15 mouse cellular contexts compared by ENCODE assay signal in the genomic region with DNA sequence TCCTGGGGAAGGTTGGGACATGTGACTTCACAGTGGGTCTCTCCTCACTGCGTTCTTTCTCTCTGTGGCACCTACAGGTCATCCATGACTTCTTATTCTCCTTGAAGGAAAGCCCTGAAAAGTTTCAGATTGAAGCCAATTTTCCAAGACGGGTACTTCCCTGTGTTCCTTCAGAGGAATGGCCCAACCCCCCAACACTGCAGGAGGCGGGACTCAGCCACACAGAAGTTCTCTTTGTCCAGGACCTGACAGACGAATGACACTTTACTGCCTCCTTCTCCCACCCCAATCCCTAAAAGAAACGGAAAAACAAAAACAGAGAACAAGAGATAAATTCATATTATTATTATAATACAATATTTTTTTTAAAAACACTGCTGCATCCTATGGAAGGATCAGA. TPM values are rescaled to one million over a fixed set of nuclear protein-coding genes. Genes with fewer than 3 reads are reported as not detected.
"Had no signal": no experiment of that assay in that cellular context is flagged by ENCODE, and none has a peak within 500 bp of the region (broad histone marks: within the 10 kb centered on the region; RNA-seq: fewer than 3 reads in every experiment).

No protein-coding gene starts in this region.

- DNase-seq: kidney, adult 11 months; kidney, postnatal 14 days; lung, adult 2 months; lung, postnatal 10 days; right cerebral cortex, postnatal 25 days; thymus, adult 2 months; thymus, postnatal 25 days had no signal

- H3K4me1 ChIP-seq: limb, embryonic 10.5 days; liver, embryonic 15.5 days; megakaryocyte, embryonic 14.5 days; midbrain, embryonic 13.5 days had no signal

- H3K9me3 ChIP-seq: limb, embryonic 10.5 days; liver, embryonic 15.5 days; megakaryocyte, embryonic 14.5 days; midbrain, embryonic 13.5 days had no signal

- H3K4me3 ChIP-seq: left cerebral cortex, adult 2 months; limb, embryonic 10.5 days; liver, embryonic 15.5 days; megakaryocyte, embryonic 14.5 days; midbrain, embryonic 13.5 days had no signal

- H3K27me3 ChIP-seq: liver, embryonic 15.5 days; megakaryocyte, embryonic 14.5 days; midbrain, embryonic 13.5 days had no signal

- H3K9ac ChIP-seq: liver, embryonic 15.5 days; midbrain, embryonic 13.5 days had no signal

- H3K4me2 ChIP-seq: liver, embryonic 11.5 days; liver, embryonic 15.5 days; midbrain, embryonic 13.5 days had no signal

- H3K27ac ChIP-seq: hindbrain, postnatal 0 days; left cerebral cortex, adult 2 months; limb, embryonic 10.5 days; liver, embryonic 15.5 days; macrophage; midbrain, embryonic 13.5 days had no signal

- ATAC-seq: hindbrain, postnatal 0 days; midbrain, embryonic 13.5 days had no signal

RNA-seq across cellular contexts. Expression of gene Cdhr2, which starts 40.4 kb away (rescaled TPM):
- polyA plus RNA-seq: limb, embryonic 10.5 days; macrophage had no signal
